Mouse (Mus musculus) activated CD4-positive, CD25-positive, alpha-beta regulatory T cell, adult 9 weeks (primary cell): ENCODE measurements around the gene Arhgap31. TPM values are rescaled to one million over a fixed set of nuclear protein-coding genes. Genes with fewer than 3 reads are reported as not detected.

Source experiments
- polyA plus RNA-seq: library from polyadenylated mRNA; unstranded; fragments of 100-300 nt; shearing (Covaris generic); gene quantifications from one replicate; pipeline ENCODE4 v1.2.1, GENCODE M21; 2017

Gene Arhgap31
- 53.2 TPM for polyA plus RNA-seq

DNA sequence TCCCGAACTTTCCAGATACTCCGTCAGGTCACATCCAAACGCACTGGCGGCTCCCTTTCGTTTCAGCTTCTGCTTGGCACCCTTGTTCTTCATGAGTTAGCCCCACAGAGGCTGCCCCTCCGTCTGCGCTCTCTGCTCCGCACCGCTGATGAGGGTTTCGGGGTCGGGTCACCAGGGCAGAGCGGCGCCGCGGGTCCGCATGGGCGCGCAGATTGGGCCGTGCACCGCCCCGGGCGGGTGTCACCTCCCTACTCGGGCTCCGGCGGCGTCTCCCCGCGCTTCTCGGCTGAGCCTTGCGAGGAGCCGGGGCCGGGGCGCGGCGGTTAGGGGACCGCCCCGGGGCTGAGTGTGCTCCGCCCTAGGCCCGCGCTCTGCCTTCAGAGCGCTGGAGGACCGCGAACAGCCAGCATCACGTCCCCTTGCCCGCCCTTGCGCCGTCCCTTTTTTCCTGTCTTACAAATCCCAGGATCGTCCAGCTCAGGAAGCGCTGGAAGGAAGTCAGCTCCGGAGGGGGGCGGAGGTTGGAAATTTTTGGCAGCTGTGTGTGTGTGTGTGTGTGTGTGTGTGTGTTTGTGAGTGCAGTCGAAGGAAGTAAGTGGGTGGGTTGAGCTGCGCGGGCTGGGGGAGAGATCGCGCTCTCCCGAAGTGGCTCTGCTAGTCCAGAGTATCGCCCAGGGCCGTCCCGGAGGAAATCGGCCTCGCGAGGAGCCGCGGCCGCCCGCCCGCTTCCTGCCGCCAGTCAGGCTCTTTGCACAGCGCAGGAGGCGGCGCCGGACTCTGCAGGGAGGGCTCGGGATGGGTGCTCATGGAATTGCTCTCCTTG is at the start of gene Arhgap31:
Gene Arhgap31 (minus strand): TSS at position 694 of the 823 bp plus-strand sequence.

DNA sequence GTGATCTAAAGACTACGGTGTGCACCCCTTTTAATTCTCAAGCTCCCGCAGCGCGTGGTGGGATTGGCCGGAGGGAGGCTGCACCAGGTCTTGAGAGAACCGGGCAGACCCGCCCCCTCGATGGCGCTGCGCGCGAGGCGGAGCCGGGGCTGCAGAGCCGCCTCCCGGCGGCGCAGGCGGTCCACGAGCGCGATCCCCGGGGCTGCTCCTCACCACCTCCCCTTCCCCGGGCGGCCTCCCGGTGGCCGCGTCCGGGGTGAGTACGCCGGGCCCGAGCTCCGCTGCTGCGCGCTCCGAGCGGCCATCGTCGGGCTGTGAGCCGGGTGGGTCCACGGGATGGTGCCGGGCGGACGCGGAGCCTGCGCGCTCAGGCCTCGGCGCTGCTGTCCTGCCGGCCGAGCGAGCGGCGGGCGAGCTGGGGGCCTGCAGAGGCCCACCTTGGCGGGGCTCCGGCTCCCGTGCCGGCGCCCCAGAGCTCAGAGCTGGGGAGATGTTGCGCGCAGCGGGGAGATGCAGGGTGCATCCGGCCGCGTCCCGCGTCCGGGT is 29.1 kb upstream of the Arhgap31 start, which contains the start of gene B4galt4:
Gene B4galt4 (plus strand): TSS at position 152 of the 546 bp plus-strand sequence.

DNA sequence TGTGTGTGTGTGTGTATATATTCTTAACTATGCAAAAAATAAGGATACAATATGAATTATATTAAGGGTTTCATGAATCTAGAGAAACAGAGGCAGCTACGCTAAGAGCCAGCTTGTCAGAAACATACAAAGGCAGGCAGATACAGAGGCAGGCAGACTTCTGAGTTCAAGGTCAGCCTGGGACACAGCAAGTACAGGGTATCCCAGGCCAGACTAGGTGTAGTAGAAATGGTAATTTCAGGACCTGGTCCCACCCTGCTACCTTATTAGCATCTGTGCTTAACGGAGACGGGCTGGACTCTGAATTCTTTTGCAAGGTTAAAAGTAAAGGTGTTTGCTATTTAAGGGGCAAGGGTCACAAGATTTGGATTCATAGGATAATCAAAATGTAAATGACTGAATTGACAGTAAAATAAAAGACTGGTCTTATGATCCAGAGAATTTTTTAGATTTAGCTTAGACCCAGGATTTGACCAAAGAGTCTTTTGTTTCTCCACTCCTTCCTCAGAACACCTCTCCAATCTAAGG is 154.8 kb downstream of the Arhgap31 start, which contains the start of gene Tmem39a:
Gene Tmem39a (plus strand): TSS at position 478 of the 528 bp plus-strand sequence.

DNA sequence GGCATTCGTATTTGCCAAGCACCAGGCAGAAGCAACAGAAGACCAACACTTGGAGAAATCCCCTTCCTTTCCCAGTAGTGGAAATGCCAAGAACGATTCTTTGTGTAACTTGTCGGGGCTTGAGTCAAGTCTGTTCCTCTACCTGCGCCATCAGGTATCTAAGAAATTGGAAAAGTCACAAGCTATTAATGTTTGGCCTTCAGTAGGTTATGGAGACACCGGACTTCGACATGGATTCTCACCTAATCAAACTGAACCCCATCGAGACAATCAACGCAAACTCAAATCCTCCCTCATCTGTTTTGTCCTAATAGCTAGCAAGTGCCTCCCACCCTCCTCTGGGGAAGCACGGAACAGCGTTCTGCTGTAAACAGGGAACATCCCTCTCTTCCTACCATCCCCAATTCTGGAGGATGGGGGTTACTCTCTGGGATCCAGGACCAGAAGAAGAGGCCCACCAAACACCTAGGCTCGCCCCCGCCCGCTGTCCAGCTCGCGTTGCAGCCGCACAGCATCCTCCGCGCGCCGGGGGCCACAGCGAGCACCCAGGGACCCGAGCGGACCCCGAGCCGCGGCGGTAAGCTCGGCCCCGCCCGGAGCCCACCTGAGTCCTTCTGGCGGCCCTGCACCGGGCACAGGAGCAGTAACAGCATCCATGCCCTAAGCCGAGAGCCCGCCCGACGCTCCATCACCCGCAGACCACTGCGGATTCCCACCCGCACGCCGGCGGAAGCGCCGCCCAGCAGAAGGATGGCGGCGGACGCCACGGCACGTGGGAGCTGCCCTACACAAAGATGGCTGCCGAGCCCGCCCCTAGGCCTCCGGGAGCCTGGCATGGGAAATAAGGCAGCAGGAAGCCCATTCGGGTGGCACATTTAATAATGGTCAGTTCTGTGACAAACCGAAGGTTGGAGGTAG is 163.3 kb downstream of the Arhgap31 start, which contains the start of gene Poglut1:
Gene Poglut1 (minus strand): TSS at position 780 of the 918 bp plus-strand sequence.

Other genes with a start within 250 kb of the Arhgap31 start
- 11.0 TPM for gene Timmdc1, start 190.6 kb downstream of the Arhgap31 start, polyA plus RNA-seq
- 53.5 TPM for gene Poglut1, start 163.0 kb downstream of the Arhgap31 start, polyA plus RNA-seq
- 51.3 TPM for gene Tmem39a, start 154.6 kb downstream of the Arhgap31 start, polyA plus RNA-seq
- 6.3 TPM for gene B4galt4, start 29.0 kb upstream of the Arhgap31 start, polyA plus RNA-seq
- not detected for gene Upk1b, start 87.1 kb upstream of the Arhgap31 start, polyA plus RNA-seq
- gene 4930435E12Rik, start 115.5 kb upstream of the Arhgap31 start, polyA plus RNA-seq: not detected
- not detected for gene Igsf11, start 179.4 kb upstream of the Arhgap31 start, polyA plus RNA-seq